Mouse (Mus musculus): ENCODE measurements around the gene Hamp.

DNA sequence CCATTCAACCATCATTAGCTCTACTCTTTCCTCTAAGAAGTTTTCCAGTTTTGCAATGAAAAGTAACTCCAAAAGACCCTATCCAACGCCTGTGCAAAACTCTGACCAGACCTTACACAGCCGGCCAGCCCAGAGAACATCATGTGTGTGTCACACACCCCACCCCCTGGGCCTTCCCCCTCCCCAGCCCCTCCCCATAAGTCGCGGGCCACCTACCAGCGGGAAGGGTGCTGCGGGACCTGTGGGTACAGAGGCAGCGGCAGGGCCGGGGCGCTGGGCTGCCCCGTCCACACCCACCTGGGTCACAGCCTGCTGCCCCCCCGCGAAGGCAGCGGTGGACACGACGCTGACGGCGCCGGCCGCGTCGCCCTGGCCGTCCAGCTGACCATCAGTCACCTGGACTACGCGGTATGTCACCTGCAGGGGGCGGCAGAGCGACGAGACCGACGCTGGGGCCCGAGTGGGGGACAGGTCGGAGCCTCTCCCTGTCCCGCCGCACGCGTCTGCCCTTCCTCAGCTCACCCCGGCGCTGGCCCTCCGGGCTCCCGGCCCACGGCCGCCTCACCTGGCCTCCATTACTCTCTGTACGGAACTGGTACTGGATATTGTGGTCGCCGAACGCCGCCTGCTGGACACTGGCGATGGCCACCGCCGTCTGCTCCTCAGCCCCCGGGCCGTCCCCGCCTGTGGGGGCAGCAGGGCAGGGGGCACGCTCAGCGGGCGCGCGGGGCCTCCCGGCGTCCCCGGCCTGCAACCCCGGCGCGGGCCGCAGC is 11.9 kb upstream of the Hamp start:
- TF ChIP-seq CTCF (IDR thresholded peaks at IDR 0.05; ENCODE audit: insufficient read depth, low read depth, low read length): peak; percentile 95
- no peak for TF ChIP-seq POLR2A (IDR thresholded peaks at IDR 0.05; ENCODE audit: insufficient read depth, low read depth, low read length)
